In genomic region chr13:101694496-101695251, GRCm38 (mm10) we compare ENCODE assay signal across 8 mouse cellular contexts.
DNase-seq lines count a peak whose midpoint lies in the region; TF ChIP-seq lines count a peak whose summit lies in the region.

No protein-coding gene starts in this region.

- H3K27me3 ChIP-seq in forebrain, embryonic 10.5 days (ENCODE audit: poor library complexity, severe bottlenecking), result peaks cover 22% of the 10 kb centered on the region
- peaks cover 2% of the 10 kb centered on the region; the same call in 1 of the 2 replicates for H3K27me3 ChIP-seq in hindbrain, embryonic 10.5 days (ENCODE audit: insufficient read depth, poor library complexity, severe bottlenecking)

- TF ChIP-seq CTCF in bone marrow, adult 2 months (IDR thresholded peaks at IDR 0.05; ENCODE audit: control insufficient read depth, insufficient read depth, low read length), result no peak; the same call in 1 of the 2 replicates

- TF ChIP-seq POLR2A in bone marrow, adult 2 months (IDR thresholded peaks at IDR 0.05; ENCODE audit: borderline replicate concordance, control insufficient read depth, low read depth, low read length), result no peak; the same call in 1 of the 2 replicates

- peaks cover 2% of the 10 kb centered on the region for H3K4me1 ChIP-seq in bone marrow, adult 2 months (ENCODE audit: control insufficient read depth, insufficient read depth, low read length)
- H3K4me1 ChIP-seq in forebrain, embryonic 10.5 days, result peaks cover 64% of the 10 kb centered on the region
- peaks cover 55% of the 10 kb centered on the region for H3K4me1 ChIP-seq in hindbrain, embryonic 10.5 days (replicated peaks)

- H3K36me3 ChIP-seq in forebrain, embryonic 10.5 days (replicated peaks), result no peaks in the 10 kb centered on the region; the same call in 1 of the 2 replicates
- H3K36me3 ChIP-seq in hindbrain, embryonic 10.5 days, result no peaks in the 10 kb centered on the region

- H3K27ac ChIP-seq in bone marrow, adult 2 months (ENCODE audit: control insufficient read depth, insufficient read depth, low read depth, low read length, poor library complexity), result peak overlapping the region; percentile 71
- H3K27ac ChIP-seq in forebrain, embryonic 10.5 days, result peak overlapping the region; percentile 84
- peak overlapping the region; percentile 88 for H3K27ac ChIP-seq in hindbrain, embryonic 10.5 days

- H3K4me3 ChIP-seq in bone marrow, adult 2 months (replicated peaks; ENCODE audit: control insufficient read depth, low read depth, low read length), result peak overlapping the region; percentile 70
- H3K4me3 ChIP-seq in forebrain, embryonic 10.5 days, result peak overlapping the region; percentile 73
- H3K4me3 ChIP-seq in hindbrain, embryonic 10.5 days, result peak overlapping the region; percentile 74

- no peaks in the 10 kb centered on the region for H3K9me3 ChIP-seq in forebrain, embryonic 10.5 days
- no peaks in the 10 kb centered on the region for H3K9me3 ChIP-seq in hindbrain, embryonic 10.5 days

- peak; percentile 80 for DNase-seq in CD4-positive, CD25-positive, alpha-beta regulatory T cell, adult 2 months (ENCODE audit: low read depth, low spot score)
- DNase-seq in forebrain, embryonic 10.5 days (ENCODE audit: extremely low spot score, low spot score), result peak; percentile 50
- DNase-seq in hindbrain, embryonic 10.5 days (ENCODE audit: low spot score), result peak; percentile 59
- DNase-seq in layer of hippocampus, adult 9-11 months, result peak; percentile 48
- DNase-seq in lung, postnatal 14 days, result peak; percentile 50
- DNase-seq in retina, adult 2 months (ENCODE audit: low read depth, low spot score), result peak; percentile 28
- peak; percentile 87 for DNase-seq in thymus, postnatal 25 days

- WGBS in bone marrow, adult 2 months, result 3% methylated on average over 48 of the region's 48 CpGs
- under 1% methylated on average over 48 of the region's 48 CpGs for WGBS in forebrain, embryonic 10.5 days
- under 1% methylated on average over 48 of the region's 48 CpGs for WGBS in hindbrain, embryonic 10.5 days

Comparison
In these comparisons a context has a peak if more than half of its experiments do, and no peak if none do; other contexts are left out.
1. Peak in every context shown above with its lines: DNase-seq, H3K4me3 ChIP-seq and H3K27ac ChIP-seq.
2. DNase-seq: peak in every context shown above with its lines; median percentile 87 in thymus, postnatal 25 days; 80 in CD4-positive, CD25-positive, alpha-beta regulatory T cell, adult 2 months; 59 in hindbrain, embryonic 10.5 days; 50 in forebrain, embryonic 10.5 days; 50 in lung, postnatal 14 days; 48 in layer of hippocampus, adult 9-11 months; 28 in retina, adult 2 months.